Mouse (Mus musculus) retina, postnatal 7 days (tissue): ENCODE data around the gene Rpl3l.
"Not testable (repeated sequence)": the region's sequence is repeated elsewhere in the genome, so short reads cannot be mapped to it uniquely, and the experiment has no call there.

ENCODE experiments used
- DNase-seq: peaks from one replicate; pipeline ENCODE4 v3.0.0-alpha.2; 2012; ENCODE audit warnings: low read depth, low spot score

Rpl3l gene

DNA sequence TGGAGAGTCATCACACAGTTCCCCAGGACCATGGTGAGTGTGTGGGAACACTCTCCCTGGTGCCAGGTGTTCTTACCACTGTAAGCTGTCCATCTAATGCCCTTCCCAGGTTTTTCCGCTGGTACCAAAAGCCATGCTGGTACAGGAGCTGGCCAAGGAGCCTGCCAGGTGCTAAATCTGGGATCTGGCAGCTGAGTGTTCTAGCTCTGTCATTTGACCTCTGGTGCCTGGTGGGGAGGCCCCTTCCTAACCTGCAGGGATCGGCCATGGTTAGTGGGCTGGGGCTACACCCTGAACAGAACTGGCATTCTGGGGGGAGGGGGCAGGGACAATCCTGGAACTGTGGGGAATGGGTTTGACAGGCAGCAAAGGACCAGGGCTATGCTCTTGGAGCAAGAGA is at the start of gene Rpl3l:
TSS of gene Rpl3l (plus strand) at position 203 of the 400 bp plus-strand sequence.
- DNase-seq, result no peak

DNA sequence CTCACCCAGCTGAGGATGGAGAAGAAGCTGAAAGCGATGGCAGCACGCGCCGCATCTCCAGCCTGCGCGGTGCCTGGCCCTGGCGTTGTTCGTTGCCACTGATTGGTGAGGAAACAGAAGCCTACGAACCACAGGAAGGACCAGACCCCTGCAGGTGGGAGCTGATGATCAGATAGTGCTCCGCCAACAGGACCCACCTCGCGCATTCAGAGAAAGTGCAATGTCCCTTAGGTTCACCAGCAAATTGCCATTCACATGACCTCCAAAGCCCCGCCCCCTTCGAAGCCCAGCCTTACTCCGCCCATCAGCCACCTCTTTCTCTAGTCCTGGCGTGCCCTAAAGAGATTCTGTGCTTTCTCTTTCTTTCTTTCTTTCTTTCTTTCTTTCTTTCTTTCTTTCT is 41.1 kb upstream of the Rpl3l start:
- DNase-seq, result no peak

DNA sequence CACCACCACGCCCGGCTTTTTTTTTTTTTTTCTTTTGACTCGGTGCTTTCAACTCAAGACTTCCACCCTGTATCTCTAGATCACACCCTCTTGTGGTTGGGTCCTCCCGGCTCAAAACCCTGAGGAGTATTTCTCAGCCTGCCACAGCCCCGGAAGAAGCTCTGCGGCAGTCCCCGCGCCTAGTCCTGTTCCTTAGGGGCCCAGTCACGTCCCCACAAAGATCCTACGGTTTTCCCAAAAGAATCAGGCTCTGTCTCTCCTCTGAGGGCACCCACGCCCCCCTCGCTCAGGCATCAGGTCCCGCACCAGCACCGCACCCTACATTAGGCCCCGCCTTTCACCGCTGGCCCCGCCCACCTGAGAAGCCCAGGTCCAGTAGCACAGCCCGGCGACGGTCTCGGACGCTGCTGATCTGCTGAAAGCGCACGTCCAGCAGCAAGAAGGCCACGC is 40.4 kb upstream of the Rpl3l start:
- DNase-seq, result no peak

DNA sequence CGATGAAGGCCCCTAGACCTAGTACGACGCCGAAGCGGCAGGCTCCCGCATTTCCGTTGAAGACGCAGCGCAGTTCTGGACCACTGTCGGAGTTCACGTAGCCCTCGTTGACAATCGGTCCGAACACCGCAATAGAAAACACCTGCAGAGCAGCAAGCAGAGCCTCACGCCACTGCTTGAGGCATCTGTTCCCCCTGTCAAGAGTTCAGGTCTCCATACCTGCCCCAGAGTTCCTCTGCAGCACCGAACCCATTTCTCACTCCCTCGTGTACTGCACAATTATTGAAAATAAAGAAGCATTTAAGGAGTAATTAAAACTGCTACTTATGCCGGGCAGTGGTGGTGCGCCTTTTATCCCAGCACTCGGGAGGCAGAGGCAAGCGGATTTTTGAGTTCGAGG is 40.0 kb upstream of the Rpl3l start:
- DNase-seq, result no peak

DNA sequence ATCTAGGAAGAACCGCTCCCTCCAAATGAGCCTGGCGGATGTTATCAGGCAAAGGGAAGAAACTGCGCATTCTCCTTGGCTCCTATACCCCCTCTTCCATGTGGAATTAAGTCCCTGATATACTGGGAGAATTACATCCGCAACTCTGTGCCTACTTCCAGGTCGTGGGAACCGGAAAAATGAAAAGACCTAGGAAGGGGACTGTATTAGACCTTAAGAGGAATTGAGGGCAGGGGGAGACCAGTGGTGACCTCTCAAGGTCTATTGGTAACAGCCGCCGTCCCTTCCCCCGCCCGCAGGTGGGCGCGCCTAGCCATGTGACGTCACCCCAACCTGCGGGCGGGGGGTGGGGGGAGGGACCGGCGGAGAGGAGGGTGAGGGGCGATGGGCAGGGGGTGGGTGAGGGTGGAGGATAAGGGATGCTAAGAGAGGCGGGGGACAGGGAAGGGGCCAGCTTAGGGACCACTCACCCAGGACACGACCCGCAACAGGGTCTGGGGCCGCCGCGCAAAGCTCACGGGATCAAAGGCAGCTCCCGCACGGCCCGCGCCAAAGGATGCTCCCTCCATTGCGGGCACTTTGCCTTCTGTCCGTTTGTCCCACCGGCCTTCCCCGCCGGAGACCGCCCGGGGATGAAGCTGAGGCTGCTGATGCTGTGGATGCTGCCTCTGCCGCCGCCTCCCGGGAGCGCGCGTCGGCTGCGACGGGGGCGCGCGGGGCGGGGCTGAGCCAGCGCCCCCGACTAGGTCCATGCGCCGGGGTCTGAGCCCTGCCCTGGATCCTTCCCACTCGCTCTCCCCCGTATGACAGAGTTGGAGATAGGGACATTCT is 38.2 kb upstream of the Rpl3l start, which contains the start of gene Syngr3:
TSS of gene Syngr3 (minus strand) at position 705 of the 831 bp plus-strand sequence.
- DNase-seq, result no peak

DNA sequence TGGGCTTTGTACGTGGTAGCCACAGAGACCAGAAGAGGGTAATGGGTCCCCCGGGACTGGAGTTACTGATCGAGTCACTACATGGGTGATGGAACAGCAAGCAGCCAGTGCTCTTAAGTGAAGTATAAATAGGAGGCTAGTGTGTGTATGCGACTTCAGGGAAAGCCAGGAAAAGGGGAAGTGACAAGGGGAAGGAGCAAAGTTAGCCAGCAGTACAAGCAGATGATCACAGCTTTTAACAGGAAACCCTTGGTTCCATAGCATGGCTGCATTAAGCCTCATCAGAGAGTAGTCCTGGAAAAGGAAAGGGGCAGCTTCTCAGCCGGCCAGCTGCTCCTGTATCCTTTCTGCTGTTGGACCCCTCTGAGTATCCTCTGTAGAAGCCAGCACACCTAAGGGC is 35.2 kb upstream of the Rpl3l start:
- no peak for DNase-seq

DNA sequence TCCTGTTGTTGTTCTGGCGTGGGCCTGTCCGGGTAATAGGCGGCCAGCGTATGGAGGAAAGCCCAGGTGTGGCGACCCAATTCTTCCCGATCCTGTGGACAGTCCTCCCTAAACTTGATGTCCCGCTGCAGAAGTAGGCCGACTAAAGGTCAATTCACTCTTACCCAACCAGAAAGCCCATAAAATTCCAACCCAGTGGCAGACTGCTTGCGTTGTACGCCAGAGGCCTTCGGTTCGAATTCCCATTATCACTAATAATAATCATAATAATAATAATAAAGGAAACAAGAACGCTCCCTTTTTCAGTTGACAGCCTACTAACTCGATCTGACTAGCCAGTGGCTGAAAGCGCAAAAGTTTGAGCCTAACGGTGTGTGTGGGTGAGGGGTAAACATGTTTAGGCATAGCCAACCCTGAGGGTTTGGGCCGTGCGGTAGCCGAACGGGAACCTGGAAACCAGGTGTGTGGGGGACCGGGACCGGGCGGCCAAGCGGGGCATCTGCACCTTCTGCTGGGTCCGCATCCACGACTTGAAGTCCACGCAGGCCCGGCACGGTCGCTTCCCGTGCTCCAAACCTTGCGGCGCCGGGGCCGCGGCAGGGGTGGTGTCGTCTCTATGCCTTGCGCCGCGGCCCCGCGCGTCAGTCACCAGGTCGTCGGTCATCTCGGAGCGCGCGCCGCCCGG is 32.2 kb upstream of the Rpl3l start:
- no peak for DNase-seq

DNA sequence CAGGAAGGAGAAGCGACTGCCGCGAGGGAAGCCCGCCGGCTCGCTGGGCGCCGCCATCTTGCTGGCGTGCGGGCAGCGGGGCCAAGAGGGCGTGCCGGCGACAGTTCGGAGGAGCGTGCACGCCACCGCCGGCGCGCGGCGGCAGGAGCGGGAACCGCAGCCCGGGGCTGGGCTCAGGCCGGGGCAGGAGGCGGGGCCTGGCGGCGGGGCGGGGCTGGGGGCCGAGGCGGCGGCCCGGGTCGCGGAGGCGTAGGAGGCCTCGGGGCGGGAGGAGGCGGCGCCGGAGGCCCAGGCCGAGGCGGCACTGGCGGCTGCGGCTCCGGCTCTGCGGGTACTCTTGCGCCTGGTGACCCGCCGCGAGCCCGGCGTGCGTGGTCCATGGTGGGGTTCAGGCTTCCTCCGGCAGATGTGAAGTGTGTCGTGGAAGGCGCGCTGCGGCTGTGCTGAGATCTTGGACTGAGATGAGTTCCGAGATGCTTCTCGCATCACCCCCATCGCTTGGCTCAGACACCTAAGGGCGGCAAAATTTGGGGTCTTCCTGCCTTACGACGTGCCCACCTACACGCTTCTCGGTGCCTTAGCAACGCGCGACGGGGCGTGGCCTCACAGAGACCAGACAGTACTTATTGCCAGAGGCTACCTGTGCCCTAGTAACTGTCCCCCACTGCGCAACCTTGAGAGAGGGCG is 31.5 kb upstream of the Rpl3l start, which contains the start of the genes Gfer and Noxo1:
TSS of gene Gfer (minus strand) at position 146 of the 687 bp plus-strand sequence.
TSS of gene Noxo1 (plus strand) at position 224 of the 687 bp plus-strand sequence.
- DNase-seq, result peak; percentile 77

DNA sequence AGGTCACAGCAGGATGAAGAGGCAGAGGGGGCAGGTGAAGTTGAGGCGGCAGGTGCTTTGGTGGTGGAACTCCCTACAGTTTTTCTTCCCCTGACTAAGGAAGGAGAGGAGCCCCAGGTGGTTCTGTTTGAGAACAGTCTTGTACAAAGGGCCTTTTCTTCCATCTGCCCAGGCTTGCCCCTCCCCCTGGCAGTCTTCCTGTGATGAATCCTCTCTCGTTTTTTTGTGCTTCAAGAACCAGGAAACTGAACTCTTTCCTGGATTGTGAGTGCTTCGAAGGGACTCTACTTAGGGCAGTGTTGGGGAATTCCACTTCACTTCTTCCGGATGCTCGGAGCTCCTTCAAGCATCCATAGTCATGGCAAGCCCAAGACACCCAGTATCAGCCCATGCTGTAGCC is 29.6 kb upstream of the Rpl3l start:
- DNase-seq, result no peak

DNA sequence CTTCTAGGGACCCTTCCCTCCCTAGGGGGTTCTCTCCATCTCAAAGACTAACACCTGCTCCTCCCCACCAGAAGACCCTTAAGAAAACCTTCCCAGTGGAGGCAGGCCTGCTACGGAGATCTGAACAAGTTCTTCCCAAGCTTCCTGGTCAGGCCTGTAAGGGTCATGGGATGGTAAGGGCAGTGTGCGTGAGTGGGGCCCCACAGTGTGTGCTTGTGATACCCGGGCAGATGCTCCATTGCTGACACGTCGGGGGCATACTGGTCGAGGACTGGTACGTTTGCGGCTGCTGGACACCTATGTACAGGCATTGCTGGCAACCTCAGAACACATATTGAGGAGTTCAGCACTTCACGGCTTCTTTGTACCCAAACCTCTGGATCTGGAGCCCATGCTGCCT is 28.9 kb upstream of the Rpl3l start:
- no peak for DNase-seq

DNA sequence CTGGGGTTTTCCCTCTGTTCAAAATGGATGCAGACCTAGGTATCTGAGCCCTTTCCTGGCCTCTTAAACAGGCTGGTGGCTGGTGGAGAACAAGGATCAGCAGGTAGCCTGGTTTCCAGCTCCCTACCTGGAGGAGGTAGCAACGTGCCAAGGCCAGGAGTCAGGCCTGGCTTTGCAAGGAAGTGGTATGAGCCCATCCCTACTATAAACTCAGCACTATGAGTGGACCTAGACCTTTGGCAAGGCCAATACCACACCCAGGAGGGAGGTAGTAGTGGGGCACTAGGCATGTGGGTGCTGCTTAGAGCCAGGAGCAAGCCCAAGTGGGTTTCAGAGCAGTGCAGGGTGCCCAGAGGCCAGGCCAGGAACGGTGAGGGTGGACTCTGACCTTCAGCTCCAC is 28.1 kb upstream of the Rpl3l start:
- no peak for DNase-seq

DNA sequence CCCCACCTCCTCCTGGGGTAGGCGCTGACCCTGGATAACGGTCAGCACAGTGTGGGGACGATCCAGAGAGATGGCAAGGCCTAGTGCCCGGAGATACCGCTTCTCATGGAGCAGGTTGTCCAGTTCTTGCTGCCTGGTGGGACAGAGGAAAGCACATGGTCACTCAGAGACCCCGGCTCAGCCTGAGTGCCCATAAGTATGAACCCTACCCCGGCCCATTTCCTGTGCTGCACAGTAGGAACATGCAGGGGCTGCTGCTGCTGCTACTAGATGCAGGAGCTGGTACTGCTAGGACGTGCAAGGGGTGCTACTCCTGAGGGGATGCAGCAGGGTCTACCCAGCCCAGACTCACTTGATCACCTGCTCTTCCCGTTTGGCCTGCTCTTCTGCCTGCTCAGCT is 26.4 kb upstream of the Rpl3l start:
- DNase-seq, result no peak

DNA sequence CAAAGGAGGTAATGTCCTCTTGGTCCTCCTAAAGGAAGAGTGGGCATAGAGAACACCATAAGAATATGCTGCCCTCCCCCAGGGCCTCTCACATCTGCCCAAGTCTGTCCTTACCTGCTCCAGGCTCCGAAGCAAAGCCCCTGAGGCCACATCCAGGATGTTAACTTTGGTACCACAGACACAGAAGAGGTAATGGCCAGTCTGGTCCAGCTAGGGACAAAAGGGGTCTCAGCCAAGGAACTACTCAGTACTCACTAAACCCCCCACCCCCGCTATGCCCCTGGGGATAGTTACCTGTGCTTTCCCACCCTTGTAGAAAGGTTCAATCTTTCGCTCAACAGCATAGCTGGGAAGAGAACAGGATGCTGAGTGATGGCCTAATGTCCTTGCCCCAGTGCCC is 21.8 kb upstream of the Rpl3l start:
- no peak for DNase-seq

DNA sequence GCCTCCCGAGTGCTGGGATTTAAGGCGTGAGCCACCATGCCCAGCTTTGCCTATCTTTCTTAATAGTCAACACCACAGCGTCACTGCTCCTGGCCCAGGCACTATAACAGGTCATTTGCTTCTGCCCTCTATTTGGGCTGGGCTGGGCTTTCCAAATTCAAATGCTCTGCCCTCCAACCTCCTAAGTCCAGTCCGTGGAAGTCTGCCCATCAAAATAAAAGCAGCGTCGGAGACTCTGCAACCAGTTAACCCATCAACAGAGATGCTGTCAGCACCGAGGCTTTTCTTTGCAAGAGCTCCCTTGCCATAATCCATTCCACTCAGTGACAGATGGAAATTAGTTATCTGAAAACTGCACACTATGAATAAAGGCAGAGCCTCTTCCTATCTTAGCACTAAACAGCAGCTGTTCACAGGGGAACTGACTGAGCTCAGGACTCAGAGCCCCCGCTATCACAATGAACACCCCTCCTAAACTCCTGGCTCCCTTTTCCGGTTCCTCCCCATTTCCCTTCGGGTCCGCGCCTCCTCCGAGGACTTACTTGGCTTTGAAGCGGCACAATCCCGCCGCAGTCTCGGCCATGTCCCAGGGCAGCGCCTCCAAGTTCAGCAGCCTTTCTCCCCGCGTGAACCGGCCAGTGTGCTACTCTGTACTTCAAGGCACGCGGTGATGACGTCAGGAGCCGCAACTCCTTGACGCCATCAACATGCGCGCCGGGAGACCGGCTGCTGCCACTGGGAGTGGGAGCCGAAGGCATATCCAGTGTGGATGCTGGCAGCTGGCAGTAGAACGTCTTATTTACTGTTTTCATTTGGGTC is 20.4 kb upstream of the Rpl3l start, which contains the start of gene Tbl3:
TSS of gene Tbl3 (minus strand) at position 679 of the 819 bp plus-strand sequence.
- peak; percentile 90 for DNase-seq

DNA sequence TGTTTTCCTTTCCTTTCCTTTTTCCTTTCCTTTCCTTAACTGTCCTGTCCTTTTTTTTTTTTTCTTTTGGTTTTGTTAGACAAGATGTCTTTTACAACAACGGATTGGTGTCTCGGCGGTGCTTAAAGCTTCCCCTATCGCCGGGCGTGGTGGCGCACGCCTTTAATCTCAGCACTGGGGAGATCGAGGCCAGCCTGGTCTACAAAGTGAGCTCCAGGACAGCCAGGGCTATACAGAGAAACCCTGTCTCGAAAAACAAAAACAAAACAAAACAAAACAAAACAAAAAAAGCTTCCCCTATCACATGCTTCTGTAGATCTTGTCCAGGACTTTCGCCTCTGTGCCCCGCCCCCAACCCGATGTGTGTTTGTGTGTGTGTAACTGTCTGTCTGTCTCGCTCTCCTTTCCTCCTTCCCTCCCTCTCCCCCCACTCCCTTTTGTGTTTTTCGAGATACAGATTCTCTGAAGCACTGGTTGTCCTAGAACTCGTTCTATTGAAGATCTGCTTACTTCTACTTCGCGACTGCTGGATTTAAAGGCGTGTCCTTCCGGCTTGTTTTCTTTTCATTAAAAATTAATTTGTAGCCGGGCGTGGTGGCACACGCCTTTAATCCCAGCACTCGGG is 19.7 kb upstream of the Rpl3l start:
- DNase-seq, result no peak

DNA sequence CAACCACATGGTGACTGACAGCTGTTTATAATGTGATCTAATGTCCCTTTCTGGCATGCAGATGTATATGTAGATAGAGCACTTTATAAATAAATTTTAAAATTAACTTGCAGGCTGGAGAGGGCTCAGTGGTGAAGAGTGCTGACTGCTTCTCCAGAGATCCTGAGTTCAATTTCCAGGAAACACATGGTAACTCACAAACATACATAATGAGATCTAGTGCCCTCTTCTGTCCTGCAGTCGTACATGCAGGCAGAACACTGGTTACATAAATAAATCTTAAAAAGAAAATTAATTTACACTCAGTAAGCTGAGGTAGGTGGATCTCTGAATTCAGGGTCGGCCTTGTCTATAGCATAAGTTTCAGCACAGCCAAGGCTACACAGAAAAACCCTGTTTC is 19.0 kb upstream of the Rpl3l start:
- DNase-seq, result no peak

DNA sequence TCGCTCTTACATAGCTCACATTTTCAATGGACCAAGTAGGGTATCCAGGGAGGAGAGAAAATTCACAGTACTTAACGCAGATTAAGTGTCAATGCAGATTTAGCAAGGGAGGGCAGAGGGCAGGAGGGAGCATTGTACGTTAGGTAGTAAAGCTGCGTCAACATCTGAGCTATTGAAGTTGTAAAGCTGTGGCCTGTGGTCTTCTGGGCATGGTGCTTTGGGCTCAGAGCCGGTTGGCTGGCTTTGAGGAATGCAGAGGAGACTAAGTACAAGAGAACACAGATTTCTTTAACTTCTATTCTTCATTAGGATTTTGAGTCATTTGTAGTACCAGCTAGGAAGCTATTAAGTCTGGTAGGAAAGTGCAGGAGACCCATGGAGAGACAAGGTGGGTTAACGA is 12.1 kb upstream of the Rpl3l start:
- DNase-seq, result no peak

DNA sequence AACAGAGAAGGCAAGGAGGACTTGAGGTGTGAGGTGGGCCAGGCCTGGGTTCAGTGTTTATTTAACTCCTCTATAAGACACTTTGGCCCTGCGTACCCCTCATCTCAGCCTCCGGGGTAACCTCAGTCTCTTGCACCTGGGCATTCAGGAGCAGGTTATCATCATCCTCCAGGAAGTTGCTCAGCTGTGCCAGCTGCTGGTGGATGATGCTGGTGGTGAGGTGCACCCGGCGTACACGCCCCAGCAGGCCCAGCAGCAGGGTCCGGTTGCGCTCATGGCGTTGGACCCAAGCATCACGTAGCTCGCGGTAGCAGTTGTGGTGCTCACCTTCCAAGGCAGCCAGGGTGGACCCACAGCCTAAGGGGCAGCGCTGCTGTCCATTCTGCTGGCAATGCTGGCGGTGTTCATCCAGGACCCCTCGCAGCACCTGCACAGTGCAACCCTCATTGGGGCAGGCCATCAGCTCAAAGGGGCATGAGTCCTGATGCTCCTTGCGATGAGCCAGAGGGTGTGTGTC is 11.4 kb upstream of the Rpl3l start:
- no peak for DNase-seq

DNA sequence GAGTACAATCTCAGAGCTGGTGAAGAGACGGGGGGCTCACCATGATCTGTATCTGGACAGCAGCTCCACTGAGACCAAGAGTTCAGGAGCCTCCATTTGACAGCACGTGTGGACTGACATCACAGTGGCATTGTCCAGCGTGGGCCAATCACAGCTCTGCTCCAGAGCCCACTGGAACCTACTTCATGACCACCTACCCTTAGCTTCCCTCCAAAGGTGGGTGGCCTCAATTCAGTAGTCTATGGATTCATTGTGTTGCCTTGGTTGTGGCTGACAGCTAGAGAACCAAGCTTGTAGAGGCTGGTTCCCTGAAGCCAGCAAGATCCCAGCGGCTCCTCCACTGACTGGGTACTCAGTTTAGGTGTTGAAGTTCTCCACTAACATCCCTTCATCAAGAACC is 9.7 kb upstream of the Rpl3l start, which contains the start of the genes Rnf151 and Rps2:
TSS of gene Rnf151 (minus strand) at position 121 of the 400 bp plus-strand sequence.
TSS of gene Rps2 (plus strand) at position 174 of the 400 bp plus-strand sequence.
- DNase-seq, result no peak

DNA sequence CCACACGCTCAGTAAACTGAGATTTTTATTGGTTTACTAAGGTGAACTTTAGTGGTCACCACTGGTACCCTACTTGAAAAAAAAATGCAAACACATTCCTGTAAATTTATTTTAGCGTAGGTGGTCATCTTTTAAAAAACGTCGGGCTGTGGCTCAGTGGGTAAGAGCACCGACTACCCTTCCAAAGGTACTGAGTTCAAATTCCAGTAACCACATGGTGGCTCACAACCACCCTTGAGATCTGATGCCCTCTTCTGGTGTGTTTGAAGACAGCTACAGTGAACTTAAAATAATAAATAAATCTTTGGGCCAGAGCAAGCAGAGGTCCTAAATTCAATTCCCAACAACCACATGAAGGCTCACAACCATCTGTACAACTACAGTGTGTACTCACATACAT is 8.7 kb upstream of the Rpl3l start:
- DNase-seq, result not testable (repeated sequence)
